Mouse (Mus musculus) midbrain, postnatal 0 days (tissue): Measurements from ENCODE around the gene Pyroxd2. TPM values are rescaled to one million over a fixed set of nuclear protein-coding genes. Genes with fewer than 3 reads are reported as not detected.

Experiments
- ATAC-seq: fragments of 200-750 bp; cut with Nextera tagmentation; 2 replicates; pipeline ENCODE4 v1.8.0; 2017; ENCODE audit warnings: moderate number of reproducible peaks, mild to moderate bottlenecking, moderate TSS enrichment, moderate library complexity; ENCODE audit not compliant: low FRiP score
- DNase-seq: peaks from one replicate; pipeline ENCODE4 v3.0.0-alpha.2; 2015; ENCODE audit warnings: low spot score
- H3K27ac ChIP-seq: fragments of 300-500 bp; sonication (generic); 2 replicates; pipeline ENCODE4 v1.5.1; 2014; ENCODE audit warnings: low read depth, mild to moderate bottlenecking, low read length, mixed read lengths
- H3K27me3 ChIP-seq: fragments of 300-500 bp; sonication (generic); 2 replicates; pipeline ENCODE4 v1.6.1; 2014; ENCODE audit warnings: low read length, control low read depth, mixed read lengths; ENCODE audit not compliant: insufficient read depth
- H3K36me3 ChIP-seq: fragments of 300-500 bp; sonication (generic); 2 replicates; pipeline ENCODE4 v1.6.1; 2014; ENCODE audit warnings: low read length, control low read depth, mixed read lengths; ENCODE audit not compliant: insufficient read depth
- H3K4me1 ChIP-seq: fragments of 300-500 bp; sonication (generic); 2 replicates; pipeline ENCODE4 v1.6.1; 2014; ENCODE audit warnings: mild to moderate bottlenecking, control low read depth, antibody characterized with exemption, low read length, mixed read lengths; ENCODE audit not compliant: insufficient read depth
- H3K4me2 ChIP-seq: fragments of 300-500 bp; sonication (generic); 2 replicates; pipeline ENCODE4 v1.6.1; 2014; ENCODE audit warnings: low read depth, mild to moderate bottlenecking, low read length, mixed read lengths; ENCODE audit not compliant: poor library complexity, severe bottlenecking
- H3K4me3 ChIP-seq: fragments of 300-500 bp; sonication (generic); 2 replicates; pipeline ENCODE4 v1.5.1; 2014; ENCODE audit warnings: low read depth, mild to moderate bottlenecking, low read length, moderate library complexity
- H3K9ac ChIP-seq: fragments of 300-500 bp; sonication (generic); replicated peaks from 2 replicates; pipeline ENCODE4 v1.6.1; 2014; ENCODE audit warnings: mild to moderate bottlenecking, low read length, moderate library complexity, mixed read lengths; ENCODE audit not compliant: poor library complexity, severe bottlenecking
- H3K9me3 ChIP-seq: fragments of 300-500 bp; sonication (generic); 2 replicates; pipeline ENCODE4 v1.6.1; 2016; ENCODE audit warnings: low read length, control low read depth
- CTCF ChIP-seq: IDR thresholded peaks from 2 replicates; pipeline ENCODE4 v1.5.1; 2016; ENCODE audit warnings: antibody characterized with exemption, mild to moderate bottlenecking
- WGBS: fragments of 180-500 bp; shearing (Covaris S2); extraction: QIAGEN DNeasy Blood & Tissue Kit; methylation state at CpG from one replicate; pipeline ENCODE4 v1.1.7; 2014; 5-methylcytosine and 5-hydroxymethylcytosine counted together
- polyA plus RNA-seq: library from polyadenylated mRNA; unstranded; fragments of >200 nt; fragmentation: Nextera tagmentation; extraction: Ambion mirVana; gene quantifications from 2 replicates; pipeline ENCODE4 v1.2.1, GENCODE M21; 2015
- total RNA-seq: library from RNA; depleted of rRNA; stranded (reverse); fragments of >200 nt; gene quantifications from 2 replicates; pipeline ENCODE4 v1.2.3, GENCODE M21; 2014; rRNA removed

Gene Pyroxd2
- total RNA-seq (3.0 and 4.0 TPM in 2 replicates), polyA plus RNA-seq (2.5 and 2.9 TPM in 2 replicates)

- Histone ChIP-seq H3K9me3 (no peaks in the 10 kb centered on the region), H3K27ac (peak within 1 kb of the TSS; percentile 51), H3K27me3 (no peaks in the 10 kb centered on the region), H3K4me2 (peak within 1 kb of the TSS; percentile 52), H3K36me3 (no peaks in the 10 kb centered on the region), H3K4me3 (peak within 1 kb of the TSS; percentile 26), H3K9ac (peak within 1 kb of the TSS; percentile 54), H3K4me1 (peaks cover 9% of the 10 kb centered on the region; the same call in 1 of the 2 replicates)
- DNase-seq = peak; percentile 92
- 5% methylated on average over 19 of the region's 22 CpGs for WGBS
- ATAC-seq = peak; percentile 83
- TF ChIP-seq CTCF = no peak
These were observed at the start of gene Pyroxd2 for GRCm38 (mm10) chr19:42752363-42752931. Gene Pyroxd2, minus strand, starts transcription at chr19:42752775.

GRCm38 (mm10) chr19:42797866-42798265 lies 45.3 kb upstream of the Pyroxd2 start:
- DNase-seq = no peak
- Histone ChIP-seq H3K9ac (no peak overlapping the region), H3K27me3 (no peaks in the 10 kb centered on the region), H3K27ac (no peak overlapping the region), H3K4me1 (peaks cover 8% of the 10 kb centered on the region; the same call in 1 of the 2 replicates), H3K4me2 (no peak overlapping the region), H3K9me3 (no peaks in the 10 kb centered on the region), H3K4me3 (no peak overlapping the region), H3K36me3 (no peaks in the 10 kb centered on the region)
- 71% methylated on average over 2 of the region's 2 CpGs for WGBS
- TF ChIP-seq CTCF = no peak
- no peak for ATAC-seq

- Histone ChIP-seq H3K27me3 (no peaks in the 10 kb centered on the region), H3K36me3 (no peaks in the 10 kb centered on the region), H3K27ac (no peak overlapping the region), H3K9me3 (no peaks in the 10 kb centered on the region), H3K4me3 (peak overlapping the region; percentile 35; the same call in 1 of the 2 replicates), H3K4me2 (peak overlapping the region; percentile 78), H3K9ac (peak overlapping the region; percentile 54; the same call in 1 of the 2 replicates), H3K4me1 (peaks cover 8% of the 10 kb centered on the region; the same call in 1 of the 2 replicates)
- DNase-seq (no peak), ATAC-seq (no peak)
- 32% methylated on average over 9 of the region's 9 CpGs for WGBS
- no peak for TF ChIP-seq CTCF
These were observed 43.2 kb upstream of the Pyroxd2 start for GRCm38 (mm10) chr19:42795801-42796200.

GRCm38 (mm10) chr19:42794914-42795613 lies 42.5 kb upstream of the Pyroxd2 start:
- Histone ChIP-seq H3K4me2 (peak overlapping the region; percentile 78), H3K4me1 (peaks cover 8% of the 10 kb centered on the region; the same call in 1 of the 2 replicates), H3K27ac (no peak overlapping the region), H3K4me3 (peak overlapping the region; percentile 35), H3K9ac (peak overlapping the region; percentile 54), H3K9me3 (no peaks in the 10 kb centered on the region), H3K36me3 (no peaks in the 10 kb centered on the region), H3K27me3 (no peaks in the 10 kb centered on the region)
- 2% methylated on average over 31 of the region's 31 CpGs for WGBS
- peak; percentile 96 for TF ChIP-seq CTCF
- ATAC-seq (peak; percentile 88), DNase-seq (peak; percentile 93)

DNA sequence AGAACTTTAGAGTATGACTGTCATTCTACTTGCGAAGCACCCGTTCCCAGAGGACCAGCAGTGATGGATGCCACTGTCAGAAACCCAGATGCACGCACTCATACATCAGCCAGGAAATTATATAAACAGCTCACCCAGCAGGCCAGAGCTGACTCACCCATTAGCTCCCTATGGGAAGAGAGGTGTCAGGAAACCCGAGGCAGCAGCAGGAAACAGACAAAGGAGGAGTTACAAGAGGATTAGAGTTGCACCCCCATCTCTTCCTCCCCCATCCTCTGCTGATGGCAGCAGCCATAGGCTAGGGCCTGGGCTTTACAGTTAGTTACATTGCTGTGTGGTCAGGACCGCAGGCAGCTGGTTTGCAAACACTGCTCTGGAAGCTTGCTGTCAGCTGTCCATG lies 35.7 kb upstream of the Pyroxd2 start:
- ATAC-seq (no peak), DNase-seq (no peak)
- no peaks in the 10 kb centered on the region for H3K27me3 ChIP-seq
- H3K9ac ChIP-seq = no peak overlapping the region
- H3K36me3 ChIP-seq = no peaks in the 10 kb centered on the region
- no peaks in the 10 kb centered on the region for H3K9me3 ChIP-seq
- no peak for TF ChIP-seq CTCF
- no peak overlapping the region for H3K4me2 ChIP-seq
- no peak overlapping the region for H3K4me3 ChIP-seq
- 48% methylated on average over 5 of the region's 5 CpGs for WGBS
- H3K27ac ChIP-seq = no peak overlapping the region
- peaks cover 7% of the 10 kb centered on the region; the same call in 1 of the 2 replicates for H3K4me1 ChIP-seq
